In the genomic region with DNA sequence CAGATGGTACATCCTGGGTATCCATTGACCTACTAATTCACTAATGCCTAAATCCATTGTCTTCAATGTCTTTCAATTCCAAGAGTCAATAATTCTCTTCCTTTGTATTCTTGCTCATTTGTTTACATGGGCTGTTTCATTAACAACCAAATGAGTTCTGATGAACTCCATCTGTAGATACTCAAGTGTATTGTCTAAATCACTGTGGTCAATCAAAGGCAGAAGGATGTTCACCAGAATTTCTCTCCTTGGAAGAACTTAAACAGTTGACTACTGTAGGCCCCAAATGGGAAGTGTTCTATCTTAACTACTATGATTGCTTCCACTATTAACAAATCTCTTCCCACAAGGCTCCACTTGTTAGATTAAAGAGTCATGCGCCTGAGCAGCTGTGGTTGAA, we compare ENCODE assay signal across 12 mouse cellular contexts.
"Had no signal": no experiment of that assay in that cellular context is flagged by ENCODE, and none has a peak within 500 bp of the region (broad histone marks: within the 10 kb centered on the region; RNA-seq: fewer than 3 reads in every experiment).

No protein-coding gene starts in this region.

- DNase-seq: left cerebral cortex, postnatal 4 days; liver; liver, embryonic 13.5 days; liver, postnatal 0 days; lung, adult 18-20 months; lung, adult 2 months; lung, embryonic 14.5 days; lung, postnatal 10 days; lung, postnatal 14 days; lung, postnatal 36 days; lung, postnatal 4 days; midbrain, embryonic 14.5 days had no signal
